Mouse (Mus musculus) liver, embryonic 14.5 days (tissue): ENCODE measurements around the gene Maco1. TPM values are rescaled to one million over a fixed set of nuclear protein-coding genes. Genes with fewer than 3 reads are reported as not detected.
"Not testable (repeated sequence)": the region's sequence is repeated elsewhere in the genome, so short reads cannot be mapped to it uniquely, and the experiment has no call there.

ENCODE experiments used
- ATAC-seq: fragments of 200-750 bp; cut with Nextera tagmentation; 2 replicates; pipeline ENCODE4 v1.8.0; 2017; ENCODE audit warnings: moderate number of reproducible peaks, mild to moderate bottlenecking, moderate library complexity; ENCODE audit not compliant: insufficient read depth
- DNase-seq, 3 experiments: peaks; one replicate each; pipeline ENCODE4 v3.0.0-alpha.2; 2012 to 2013; ENCODE audit warnings: low read depth in 3 of 3, low spot score in 3 of 3
- H3K27ac ChIP-seq: fragments of 300-500 bp; sonication (generic); 2 replicates; pipeline ENCODE4 v1.5.1; 2014; ENCODE audit warnings: moderate library complexity, mild to moderate bottlenecking, control low read depth, inconsistent platforms
- H3K27me3 ChIP-seq: fragments of 300-500 bp; sonication (generic); 2 replicates; pipeline ENCODE4 v1.6.1; 2014; ENCODE audit warnings: mild to moderate bottlenecking, low read length, moderate library complexity; ENCODE audit not compliant: control insufficient read depth, insufficient read depth
- H3K36me3 ChIP-seq: fragments of 300-500 bp; sonication (generic); replicated peaks from 2 replicates; pipeline ENCODE4 v1.6.1; 2014; ENCODE audit warnings: low read depth; ENCODE audit not compliant: control insufficient read depth, insufficient read depth
- H3K4me1 ChIP-seq, 2 experiments: fragments of 200-500 bp in 1 of 2; fragments of 300-500 bp in 1 of 2; sonication (generic) in 1 of 2; replicated peaks; 2 replicates each; pipeline ENCODE4 v1.6.1; 2012 to 2014; ENCODE audit warnings: antibody characterized with exemption in 1 of 2, inconsistent platforms in 1 of 2, low read length in 1 of 2; ENCODE audit not compliant: control insufficient read depth in 2 of 2, insufficient read depth in 2 of 2
- H3K4me2 ChIP-seq: fragments of 300-500 bp; sonication (generic); 2 replicates; pipeline ENCODE4 v1.6.1; 2014; ENCODE audit warnings: low read depth, mild to moderate bottlenecking, control low read depth, moderate library complexity
- H3K4me3 ChIP-seq, 2 experiments: fragments of 200-500 bp in 1 of 2; fragments of 300-500 bp in 1 of 2; sonication (generic) in 1 of 2; 2 replicates each; pipeline ENCODE4 v1.5.1; 2012 to 2014; ENCODE audit warnings: low read depth in 2 of 2, low read length in 2 of 2, mild to moderate bottlenecking in 2 of 2, control low read depth in 1 of 2, inconsistent platforms in 1 of 2, moderate library complexity in 1 of 2; ENCODE audit not compliant: insufficient read depth in 1 of 2
- H3K9ac ChIP-seq: fragments of 300-500 bp; sonication (generic); replicated peaks from 2 replicates; pipeline ENCODE4 v1.6.1; 2014; ENCODE audit warnings: mild to moderate bottlenecking, control low read depth, moderate library complexity
- H3K9me3 ChIP-seq: fragments of 300-500 bp; sonication (generic); 2 replicates; pipeline ENCODE4 v1.6.1; 2016; ENCODE audit warnings: low read length, mixed read lengths; ENCODE audit not compliant: control insufficient read depth
- CTCF ChIP-seq: IDR thresholded peaks from 2 replicates; pipeline ENCODE4 v1.5.1; 2016; ENCODE audit warnings: antibody characterized with exemption, low read depth, control low read depth
- EP300 ChIP-seq: IDR thresholded peaks from 2 replicates; pipeline ENCODE4 v1.6.1; 2016; ENCODE audit warnings: antibody characterized with exemption, low read depth
- WGBS: fragments of 180-500 bp; shearing (Covaris S2); extraction: QIAGEN DNeasy Blood & Tissue Kit; methylation state at CpG from one replicate; pipeline ENCODE4 v1.1.7; 2014; ENCODE audit not compliant: insufficient replicate concordance; 5-methylcytosine and 5-hydroxymethylcytosine counted together
- polyA plus RNA-seq, 2 experiments: library from polyadenylated mRNA; depleted of rRNA in 1 of 2; stranded (reverse) in 1 of 2; unstranded in 1 of 2; fragments of >200 nt; fragmentation: Nextera tagmentation in 1 of 2; extraction: Ambion mirVana in 1 of 2; gene quantifications; 2 replicates each; pipeline versions ENCODE4 v1.2.1 to v1.2.3; 2012 to 2014

Maco1 gene
- polyA plus RNA-seq, 2 experiments, result 9.3 to 13.0 TPM

- DNase-seq, result no peak
- 18% methylated on average over 7 of the region's 7 CpGs for WGBS
Measured at GRCm38 (mm10) chr4:134796581-134797361, 56.4 kb downstream of the Maco1 start.

GRCm38 (mm10) chr4:134795819-134796485, 57.2 kb downstream of the Maco1 start:
- H3K4me2 ChIP-seq, result no peak overlapping the region
- no peak for DNase-seq
- H3K36me3 ChIP-seq, result no peaks in the 10 kb centered on the region
- H3K9me3 ChIP-seq, result no peaks in the 10 kb centered on the region
- no peak overlapping the region for H3K27ac ChIP-seq
- no peak overlapping the region for H3K4me3 ChIP-seq
- 66% methylated on average over 5 of the region's 5 CpGs for WGBS
- H3K27me3 ChIP-seq, result no peaks in the 10 kb centered on the region
- no peak for TF ChIP-seq EP300
- no peak for TF ChIP-seq CTCF
- no peak for ATAC-seq
- no peak overlapping the region for H3K9ac ChIP-seq
- peaks cover 3 to 4% of the 10 kb centered on the region in 2 experiments; a peak in 3 of 4 replicates for H3K4me1 ChIP-seq

More at GRCm38 (mm10) chr4:134796581-134797361, 56.4 kb downstream of the Maco1 start:
- Histone ChIP-seq H3K27me3 (no peaks in the 10 kb centered on the region), H3K4me3 (no peak overlapping the region), H3K9ac (no peak overlapping the region), H3K4me2 (no peak overlapping the region), H3K36me3 (no peaks in the 10 kb centered on the region; the same call in 1 of the 2 replicates), H3K4me1 (peaks cover 3 to 4% of the 10 kb centered on the region in 2 experiments; a peak in 3 of 4 replicates), H3K9me3 (no peaks in the 10 kb centered on the region), H3K27ac (no peak overlapping the region)
- 0 out of 2 replicates have a peak, but pooled peaks have one; percentile 27 for ATAC-seq
- no peak for TF ChIP-seq CTCF
- no peak for TF ChIP-seq EP300

- not testable (repeated sequence) for ATAC-seq, H3K27ac ChIP-seq, H3K4me3 ChIP-seq, H3K36me3 ChIP-seq, H3K4me1 ChIP-seq, H3K9me3 ChIP-seq, H3K27me3 ChIP-seq, H3K9ac ChIP-seq, H3K4me2 ChIP-seq, DNase-seq
- peak; percentile 40; the same call in 1 of the 2 replicates for TF ChIP-seq CTCF
Measured at GRCm38 (mm10) chr4:134794959-134795358, 58.2 kb downstream of the Maco1 start.

DNA sequence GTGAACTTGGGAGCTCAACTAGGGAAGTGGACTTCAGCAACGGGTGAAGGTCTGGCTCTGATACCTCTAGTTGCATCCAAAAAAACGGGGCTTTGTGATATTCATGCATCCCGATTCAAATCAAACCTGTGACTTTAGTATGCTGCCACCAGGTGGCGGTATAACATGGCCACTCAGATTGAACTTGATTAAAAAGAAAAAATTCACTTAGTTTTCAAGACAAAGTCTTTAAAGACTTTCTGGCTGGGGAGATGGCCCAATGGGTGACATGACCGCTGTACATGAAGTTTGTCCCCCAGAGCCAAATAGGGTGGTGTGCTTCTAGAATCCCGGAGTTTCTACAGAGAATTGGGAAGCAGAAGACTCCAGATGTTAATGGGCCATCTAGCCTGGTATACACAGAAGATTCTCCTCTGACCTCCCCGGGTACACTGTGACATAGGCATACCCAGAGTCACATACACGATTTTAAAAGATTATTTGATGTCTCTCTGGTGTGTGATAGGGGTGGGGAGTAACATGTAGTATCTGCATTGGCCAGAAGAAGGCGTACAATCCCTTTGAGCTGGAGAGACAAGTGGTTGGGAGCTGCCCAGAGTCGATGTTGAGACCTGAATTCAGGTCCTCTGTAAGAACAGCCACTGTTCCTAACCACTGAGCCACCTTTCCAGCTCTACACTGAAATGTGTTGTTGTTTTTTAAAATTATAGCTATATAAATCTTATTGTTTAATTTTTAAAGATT, 59.8 kb downstream of the Maco1 start:
- WGBS, result 33% methylated on average over 10 of the region's 10 CpGs
- peak in 2 of 3 experiments; percentile 39 to 49 for DNase-seq

More for the DNA sequence above, 59.8 kb downstream of the Maco1 start:
- Histone ChIP-seq H3K36me3 (no peaks in the 10 kb centered on the region), H3K4me3 (no peak overlapping the region), H3K9me3 (no peaks in the 10 kb centered on the region), H3K27ac (no peak overlapping the region), H3K4me2 (no peak overlapping the region), H3K27me3 (no peaks in the 10 kb centered on the region), H3K4me1 (peaks cover 3 to 4% of the 10 kb centered on the region in 2 experiments; a peak in 3 of 4 replicates), H3K9ac (no peak overlapping the region)
- ATAC-seq, result 0 out of 2 replicates have a peak, but pooled peaks have one; percentile 24
- TF ChIP-seq CTCF, result peak; percentile 82
- TF ChIP-seq EP300, result no peak
